Mouse (Mus musculus): Measurements from ENCODE around the gene Coa4. TPM values are rescaled to one million over a fixed set of nuclear protein-coding genes. Genes with fewer than 3 reads are reported as not detected.

The Coa4 gene
- polyA plus RNA-seq, 1 experiment from 2014 or later, result 10.7 TPM

DNA sequence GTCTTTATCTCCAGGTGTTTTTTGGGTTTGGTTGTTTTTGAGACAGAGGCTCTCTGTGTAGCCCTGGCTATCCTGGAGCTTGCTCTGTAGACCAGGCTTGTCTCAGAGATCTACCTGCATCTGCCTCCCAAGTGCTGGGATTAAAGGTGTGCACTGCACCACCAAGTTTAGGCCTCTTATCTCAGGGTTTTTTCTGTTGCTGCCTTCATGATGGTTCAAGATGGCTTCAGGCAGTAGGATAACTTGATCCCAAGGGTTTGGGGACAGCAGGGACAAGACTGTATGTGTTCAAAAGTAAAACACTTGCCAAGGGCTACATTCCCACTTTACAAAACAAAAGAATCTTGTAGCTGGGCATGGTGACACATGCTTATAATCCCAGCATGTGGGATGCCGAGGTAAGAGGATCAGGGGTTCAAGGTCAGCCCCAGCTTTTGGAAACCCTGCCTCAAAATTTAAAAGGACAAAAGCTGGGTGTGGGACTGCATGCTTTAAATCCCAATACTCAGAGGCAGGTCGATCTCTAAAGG, 35.0 kb upstream of the Coa4 start:
- H3K36me3 ChIP-seq (ENCODE audit: control insufficient read depth, insufficient read depth), result peaks cover 37% of the 10 kb centered on the region
- no peaks in the 10 kb centered on the region for H3K9me3 ChIP-seq (replicated peaks; ENCODE audit: control insufficient read depth, low read length)
- ATAC-seq (ENCODE audit: low read depth), result 0 out of 2 replicates have a peak, but pooled peaks have one; percentile 1
- no peak overlapping the region for H3K9ac ChIP-seq (ENCODE audit: low read depth, low read length)
- no peaks in the 10 kb centered on the region for H3K27me3 ChIP-seq (ENCODE audit: control insufficient read depth, insufficient read depth, low read depth, low read length)
- peak overlapping the region; percentile 74 for H3K27ac ChIP-seq (ENCODE audit: low read length)
- H3K4me1 ChIP-seq (ENCODE audit: control insufficient read depth, low read depth, low read length), result peaks cover 53% of the 10 kb centered on the region
- no peak overlapping the region for H3K4me3 ChIP-seq (ENCODE audit: low read depth, low read length)
- no peak overlapping the region for H3K4me2 ChIP-seq (ENCODE audit: low read depth, low read length)
- WGBS (ENCODE audit: insufficient replicate concordance), result 35% methylated on average over 2 of the region's 2 CpGs

DNA sequence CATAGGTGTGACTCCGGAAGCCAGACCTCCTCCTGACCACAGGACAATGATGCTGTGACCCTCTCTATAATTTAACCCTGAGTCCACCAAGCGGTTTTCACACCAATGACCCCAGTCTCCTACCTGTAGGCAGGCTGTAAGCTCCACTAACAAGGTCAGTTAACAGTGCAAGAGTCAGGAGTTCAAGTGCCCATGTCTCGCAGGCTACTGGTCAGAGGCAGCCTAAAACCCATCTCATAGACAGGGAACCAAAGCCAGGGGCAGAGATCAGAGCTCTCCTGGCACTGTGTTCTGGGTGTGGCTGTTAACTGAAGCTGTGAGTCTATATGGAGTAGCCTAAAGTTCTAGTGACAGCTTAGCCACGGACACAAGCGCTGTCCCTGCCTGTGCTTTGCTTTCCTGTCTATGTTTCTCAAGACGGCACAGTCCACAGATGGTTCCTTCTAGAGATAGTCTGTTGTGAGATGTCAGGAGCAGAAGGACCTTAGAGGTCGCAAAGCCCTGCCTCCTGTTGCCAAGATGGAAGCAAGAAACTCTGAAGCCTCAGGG, 34.4 kb upstream of the Coa4 start:
- peak overlapping the region; percentile 4; the same call in 1 of the 2 replicates for H3K9ac ChIP-seq (ENCODE audit: low read depth, low read length)
- H3K27ac ChIP-seq (ENCODE audit: low read length), result peak overlapping the region; percentile 74
- no peaks in the 10 kb centered on the region for H3K27me3 ChIP-seq (ENCODE audit: control insufficient read depth, insufficient read depth, low read depth, low read length)
- no peak overlapping the region for H3K4me3 ChIP-seq (ENCODE audit: low read depth, low read length)
- peaks cover 48% of the 10 kb centered on the region for H3K4me1 ChIP-seq (ENCODE audit: control insufficient read depth, low read depth, low read length)
- no peaks in the 10 kb centered on the region for H3K9me3 ChIP-seq (replicated peaks; ENCODE audit: control insufficient read depth, low read length)
- peak; percentile 7 for ATAC-seq (ENCODE audit: low read depth)
- peaks cover 32% of the 10 kb centered on the region for H3K36me3 ChIP-seq (ENCODE audit: control insufficient read depth, insufficient read depth)
- H3K4me2 ChIP-seq (ENCODE audit: low read depth, low read length), result no peak overlapping the region
- 46% methylated on average over 7 of the region's 7 CpGs for WGBS (ENCODE audit: insufficient replicate concordance)

DNA sequence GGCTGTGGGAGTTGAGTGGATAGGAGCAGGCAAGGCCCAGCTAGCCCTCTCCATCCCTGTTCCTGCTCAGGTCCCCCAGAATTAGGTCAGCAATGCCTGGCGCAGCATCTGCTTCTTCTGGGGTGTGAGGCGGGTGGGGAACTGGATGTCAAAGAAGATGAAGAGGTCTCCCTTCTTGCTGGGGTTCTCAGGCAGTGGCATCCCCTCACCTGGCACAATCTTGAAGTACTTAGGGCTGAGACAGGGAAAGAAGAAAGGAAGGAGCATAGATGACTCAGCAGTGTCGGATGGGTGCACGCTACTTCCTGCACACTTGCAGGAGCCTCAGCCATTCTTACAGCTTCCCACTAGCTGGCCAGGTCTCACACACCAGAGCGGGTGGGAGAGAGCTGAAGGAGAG, 33.8 kb upstream of the Coa4 start:
- H3K4me1 ChIP-seq (ENCODE audit: control insufficient read depth, low read depth, low read length), result peaks cover 41% of the 10 kb centered on the region
- peak; percentile 7 for ATAC-seq (ENCODE audit: low read depth)
- H3K9ac ChIP-seq (ENCODE audit: low read depth, low read length), result no peak overlapping the region; the same call in 1 of the 2 replicates
- H3K4me2 ChIP-seq (ENCODE audit: low read depth, low read length), result no peak overlapping the region
- H3K4me3 ChIP-seq (ENCODE audit: low read depth, low read length), result no peak overlapping the region
- no peaks in the 10 kb centered on the region for H3K27me3 ChIP-seq (ENCODE audit: control insufficient read depth, insufficient read depth, low read depth, low read length)
- peak overlapping the region; percentile 74 for H3K27ac ChIP-seq (ENCODE audit: low read length)
- H3K36me3 ChIP-seq (ENCODE audit: control insufficient read depth, insufficient read depth), result peaks cover 25% of the 10 kb centered on the region
- no peaks in the 10 kb centered on the region for H3K9me3 ChIP-seq (replicated peaks; ENCODE audit: control insufficient read depth, low read length)
- WGBS (ENCODE audit: insufficient replicate concordance), result 30% methylated on average over 5 of the region's 5 CpGs

DNA sequence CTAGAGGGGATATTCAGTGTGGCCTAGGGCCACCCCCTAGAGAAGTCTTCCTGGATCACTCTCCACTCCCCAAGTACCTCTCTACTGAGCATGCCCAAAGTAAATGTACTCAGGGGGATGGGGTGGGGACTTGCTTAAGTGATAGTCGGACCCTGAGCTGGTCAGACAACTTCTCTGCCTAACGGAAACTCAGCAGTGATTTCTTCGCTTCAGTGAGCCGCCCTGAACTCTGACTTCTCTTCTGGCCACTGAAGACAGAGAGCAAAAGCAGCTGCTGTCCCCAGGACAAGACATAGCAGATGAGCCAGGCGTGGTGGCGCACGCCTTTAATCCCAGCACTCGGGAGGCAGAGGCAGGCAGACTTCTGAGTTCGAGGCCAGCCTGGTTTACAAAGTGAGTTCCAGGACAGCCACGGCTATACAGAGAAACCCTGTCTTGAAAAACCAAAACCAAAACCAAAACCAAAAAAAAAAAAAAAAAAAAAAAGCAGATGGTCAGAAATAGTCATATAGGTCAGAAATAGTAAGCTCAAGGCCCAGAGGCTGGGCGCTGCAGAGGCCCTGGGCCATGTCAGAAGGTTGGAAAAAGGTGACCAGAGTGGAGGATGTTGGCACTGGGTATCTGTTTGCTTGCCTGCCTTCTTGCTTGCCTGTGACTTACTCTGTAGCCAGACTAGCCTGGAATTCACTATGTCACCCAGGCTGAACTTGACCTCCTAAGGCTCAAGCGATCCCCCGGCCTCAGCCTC, 32.0 kb upstream of the Coa4 start:
- no peak overlapping the region for H3K4me3 ChIP-seq (ENCODE audit: low read depth, low read length)
- ATAC-seq (ENCODE audit: low read depth), result no peak
- WGBS (ENCODE audit: insufficient replicate concordance), result 72% methylated on average over 13 of the region's 13 CpGs
- no peaks in the 10 kb centered on the region for H3K27me3 ChIP-seq (ENCODE audit: control insufficient read depth, insufficient read depth, low read depth, low read length)
- no peak overlapping the region for H3K4me2 ChIP-seq (ENCODE audit: low read depth, low read length)
- no peak overlapping the region for H3K9ac ChIP-seq (ENCODE audit: low read depth, low read length)
- no peaks in the 10 kb centered on the region for H3K9me3 ChIP-seq (replicated peaks; ENCODE audit: control insufficient read depth, low read length)
- peaks cover 7% of the 10 kb centered on the region for H3K36me3 ChIP-seq (ENCODE audit: control insufficient read depth, insufficient read depth)
- peaks cover 38% of the 10 kb centered on the region for H3K4me1 ChIP-seq (ENCODE audit: control insufficient read depth, low read depth, low read length)
- H3K27ac ChIP-seq (ENCODE audit: low read length), result no peak overlapping the region

DNA sequence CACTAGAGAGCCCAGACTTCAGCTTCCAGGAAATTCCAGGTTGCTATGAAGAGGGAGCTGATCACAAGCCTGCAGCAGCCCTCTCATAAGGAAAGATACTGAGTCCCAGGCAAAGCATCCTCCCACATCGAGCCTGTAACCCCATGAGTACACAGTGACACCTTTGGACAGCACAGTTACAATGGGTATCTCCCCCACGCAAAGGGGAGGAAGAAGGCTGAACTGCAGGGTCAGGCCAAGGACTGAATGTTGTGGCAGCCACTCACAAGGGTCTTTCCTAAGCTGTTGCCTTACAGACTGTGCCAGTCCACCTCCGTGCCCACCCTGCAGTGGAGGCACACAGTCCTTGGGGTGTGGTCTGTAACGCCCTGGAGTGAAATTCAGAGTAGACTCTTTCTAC, 30.4 kb upstream of the Coa4 start:
- no peak overlapping the region for H3K27ac ChIP-seq (ENCODE audit: low read length)
- no peak overlapping the region for H3K9ac ChIP-seq (ENCODE audit: low read depth, low read length)
- ATAC-seq (ENCODE audit: low read depth), result no peak
- no peaks in the 10 kb centered on the region; the same call in 1 of the 2 replicates for H3K27me3 ChIP-seq (ENCODE audit: control insufficient read depth, insufficient read depth, low read depth, low read length)
- H3K4me2 ChIP-seq (ENCODE audit: low read depth, low read length), result no peak overlapping the region
- H3K4me3 ChIP-seq (ENCODE audit: low read depth, low read length), result no peak overlapping the region
- WGBS (ENCODE audit: insufficient replicate concordance), result 60% methylated on average over 4 of the region's 4 CpGs
- H3K9me3 ChIP-seq (replicated peaks; ENCODE audit: control insufficient read depth, low read length), result no peaks in the 10 kb centered on the region
- H3K4me1 ChIP-seq (ENCODE audit: control insufficient read depth, low read depth, low read length), result peaks cover 23% of the 10 kb centered on the region
- H3K36me3 ChIP-seq (ENCODE audit: control insufficient read depth, insufficient read depth), result no peaks in the 10 kb centered on the region

DNA sequence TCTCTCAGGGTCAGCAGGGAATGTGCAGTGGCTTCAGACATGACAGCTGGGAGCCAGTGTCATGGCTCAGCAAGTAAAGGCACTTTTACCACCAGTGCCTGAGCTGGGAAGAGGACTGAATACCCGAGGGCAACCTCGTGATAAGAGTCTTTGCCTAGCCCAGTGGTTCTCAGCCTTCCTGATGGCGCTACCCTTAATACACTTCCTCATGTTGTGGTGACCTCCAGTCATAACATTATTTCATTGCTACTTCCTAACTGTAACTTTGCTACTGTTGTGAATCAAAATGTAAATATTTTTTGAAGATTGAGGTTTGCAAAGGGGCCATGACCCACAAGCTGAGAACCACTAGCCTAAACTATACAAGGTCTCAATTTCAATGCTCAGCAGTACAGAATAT, 28.2 kb upstream of the Coa4 start:
- Histone ChIP-seq H3K4me1 (ENCODE audit: control insufficient read depth, low read depth, low read length) (peaks cover 2% of the 10 kb centered on the region), H3K9me3 (replicated peaks; ENCODE audit: control insufficient read depth, low read length) (no peaks in the 10 kb centered on the region), H3K9ac (ENCODE audit: low read depth, low read length) (no peak overlapping the region), H3K27ac (ENCODE audit: low read length) (no peak overlapping the region), H3K27me3 (ENCODE audit: control insufficient read depth, insufficient read depth, low read depth, low read length) (no peaks in the 10 kb centered on the region; the same call in 1 of the 2 replicates), H3K36me3 (ENCODE audit: control insufficient read depth, insufficient read depth) (no peaks in the 10 kb centered on the region), H3K4me3 (ENCODE audit: low read depth, low read length) (no peak overlapping the region), H3K4me2 (ENCODE audit: low read depth, low read length) (no peak overlapping the region)
- WGBS (ENCODE audit: insufficient replicate concordance), result 11% methylated on average over 3 of the region's 3 CpGs
- no peak for ATAC-seq (ENCODE audit: low read depth)

DNA sequence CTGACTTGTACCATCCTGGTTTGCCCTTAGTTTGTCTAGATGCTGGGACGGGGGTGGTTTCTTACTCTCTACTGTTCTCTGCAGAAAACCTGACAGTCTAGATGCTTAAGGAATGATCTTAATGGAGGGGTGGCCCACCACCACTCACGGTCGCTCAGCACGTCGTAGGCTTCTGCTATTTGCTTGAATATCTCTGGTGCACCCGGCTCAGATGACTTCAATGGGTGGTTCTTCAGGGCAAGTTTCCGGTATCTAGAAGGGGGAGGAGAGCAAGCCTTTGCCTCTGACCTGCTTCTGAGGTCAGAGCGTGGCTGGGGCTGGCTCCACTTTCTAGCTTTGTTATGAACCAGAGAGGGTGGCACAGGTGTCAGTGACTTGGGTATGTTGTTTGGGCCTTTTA, 25.3 kb upstream of the Coa4 start:
- H3K4me3 ChIP-seq (ENCODE audit: low read depth, low read length), result no peak overlapping the region

DNA sequence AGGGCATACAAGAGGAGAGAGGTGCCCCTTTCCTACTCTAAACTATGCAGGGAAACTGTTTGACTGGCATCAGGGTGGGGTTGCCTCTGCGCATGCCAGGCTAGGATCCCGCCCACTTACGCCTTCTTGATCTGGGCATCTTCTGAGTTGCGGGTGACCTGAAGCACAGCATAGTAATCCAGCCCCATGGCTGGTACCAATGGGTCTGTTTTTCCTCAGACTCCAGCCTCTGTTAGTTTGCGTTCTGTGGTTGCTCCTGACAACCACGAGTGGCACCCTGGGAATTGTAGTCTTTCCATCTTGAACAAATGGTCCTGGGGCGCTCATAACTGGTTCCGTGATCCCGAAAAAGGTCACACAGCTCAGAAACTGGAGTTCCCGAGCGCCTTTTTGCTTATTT, 22.3 kb upstream of the Coa4 start, which contains the start of gene Dnajb13:
Dnajb13 (minus strand) TSS at position 388 of the 400 bp plus-strand sequence.
- Histone ChIP-seq H3K9ac (ENCODE audit: low read depth, low read length) (no peak within 1 kb of the TSS), H3K4me1 (ENCODE audit: control insufficient read depth, low read depth, low read length) (no peaks in the 10 kb centered on the region), H3K4me3 (ENCODE audit: low read depth, low read length) (no peak within 1 kb of the TSS), H3K9me3 (replicated peaks; ENCODE audit: control insufficient read depth, low read length) (no peaks in the 10 kb centered on the region), H3K36me3 (ENCODE audit: control insufficient read depth, insufficient read depth) (no peaks in the 10 kb centered on the region), H3K4me2 (ENCODE audit: low read depth, low read length) (no peak within 1 kb of the TSS), H3K27ac (ENCODE audit: low read length) (no peak within 1 kb of the TSS), H3K27me3 (ENCODE audit: control insufficient read depth, insufficient read depth, low read depth, low read length) (no peaks in the 10 kb centered on the region; the same call in 1 of the 2 replicates)
- WGBS (ENCODE audit: insufficient replicate concordance), result 47% methylated on average over 11 of the region's 11 CpGs
- no peak for ATAC-seq (ENCODE audit: low read depth)

More for the DNA sequence above, 25.3 kb upstream of the Coa4 start:
- no peak for ATAC-seq (ENCODE audit: low read depth)
- H3K4me1 ChIP-seq (ENCODE audit: control insufficient read depth, low read depth, low read length), result no peaks in the 10 kb centered on the region
- no peak overlapping the region for H3K4me2 ChIP-seq (ENCODE audit: low read depth, low read length)
- no peaks in the 10 kb centered on the region for H3K36me3 ChIP-seq (ENCODE audit: control insufficient read depth, insufficient read depth)
- no peak overlapping the region for H3K27ac ChIP-seq (ENCODE audit: low read length)
- H3K27me3 ChIP-seq (ENCODE audit: control insufficient read depth, insufficient read depth, low read depth, low read length), result no peaks in the 10 kb centered on the region; the same call in 1 of the 2 replicates
- no peak overlapping the region for H3K9ac ChIP-seq (ENCODE audit: low read depth, low read length)
- 53% methylated on average over 8 of the region's 8 CpGs for WGBS (ENCODE audit: insufficient replicate concordance)
- H3K9me3 ChIP-seq (replicated peaks; ENCODE audit: control insufficient read depth, low read length), result no peaks in the 10 kb centered on the region

DNA sequence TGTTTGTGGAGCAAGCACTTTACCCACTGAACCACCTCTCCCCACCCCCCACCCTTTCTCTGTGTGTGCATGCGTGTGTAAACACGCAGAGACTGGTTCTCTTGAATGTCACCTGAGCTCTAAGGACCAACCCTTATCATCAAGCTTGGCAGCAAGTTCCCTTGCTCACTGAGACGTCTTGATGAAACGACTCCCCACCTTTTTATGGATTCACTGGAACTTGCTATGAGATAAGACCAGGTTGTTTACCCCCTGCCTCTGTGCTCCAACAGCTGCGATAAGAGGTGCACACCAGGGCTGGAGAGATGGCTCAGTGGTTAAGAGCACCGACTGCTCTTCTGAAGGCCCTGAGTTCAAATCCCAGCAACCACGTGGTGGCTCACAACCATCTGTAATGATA, 16.7 kb upstream of the Coa4 start:
- no peaks in the 10 kb centered on the region; the same call in 1 of the 2 replicates for H3K4me1 ChIP-seq (ENCODE audit: control insufficient read depth, low read depth, low read length)
- H3K9me3 ChIP-seq (replicated peaks; ENCODE audit: control insufficient read depth, low read length), result no peaks in the 10 kb centered on the region
- H3K4me2 ChIP-seq (ENCODE audit: low read depth, low read length), result no peak overlapping the region
- H3K27ac ChIP-seq (ENCODE audit: low read length), result no peak overlapping the region
- WGBS (ENCODE audit: insufficient replicate concordance), result 46% methylated on average over 7 of the region's 7 CpGs
- ATAC-seq (ENCODE audit: low read depth), result no peak
- H3K4me3 ChIP-seq (ENCODE audit: low read depth, low read length), result no peak overlapping the region
- H3K36me3 ChIP-seq (ENCODE audit: control insufficient read depth, insufficient read depth), result no peaks in the 10 kb centered on the region
- H3K9ac ChIP-seq (ENCODE audit: low read depth, low read length), result no peak overlapping the region
- no peaks in the 10 kb centered on the region for H3K27me3 ChIP-seq (ENCODE audit: control insufficient read depth, insufficient read depth, low read depth, low read length)
